Mouse (Mus musculus) cerebellum, adult 11 months (tissue): ENCODE results near the gene Eef1a1.
"Not testable (repeated sequence)": the region's sequence is repeated elsewhere in the genome, so short reads cannot be mapped to it uniquely, and the experiment has no call there.

Experiments
- DNase-seq: peaks from one replicate; pipeline ENCODE4 v3.0.0; 2022

Gene Eef1a1

GRCm38 (mm10) chr9:78506722-78507077 is 17.7 kb upstream of the Eef1a1 start:
- no peak for DNase-seq

GRCm38 (mm10) chr9:78506002-78506721 is 17.2 kb upstream of the Eef1a1 start:
- no peak for DNase-seq

GRCm38 (mm10) chr9:78505223-78505622 is 16.3 kb upstream of the Eef1a1 start:
- DNase-seq, result no peak

GRCm38 (mm10) chr9:78504679-78505078 is 15.7 kb upstream of the Eef1a1 start:
- no peak for DNase-seq

- no peak for DNase-seq
Observed at GRCm38 (mm10) chr9:78504133-78504532, 15.2 kb upstream of the Eef1a1 start.

GRCm38 (mm10) chr9:78503223-78504079 is 14.5 kb upstream of the Eef1a1 start:
- no peak for DNase-seq

- DNase-seq, result no peak
Observed at GRCm38 (mm10) chr9:78501284-78501683, 12.3 kb upstream of the Eef1a1 start.

GRCm38 (mm10) chr9:78500386-78500785 is 11.4 kb upstream of the Eef1a1 start:
- DNase-seq, result no peak

GRCm38 (mm10) chr9:78493171-78493570 is 4.2 kb upstream of the Eef1a1 start:
- DNase-seq, result no peak

GRCm38 (mm10) chr9:78492254-78492653 is 3.3 kb upstream of the Eef1a1 start:
- DNase-seq, result no peak

- DNase-seq, result no peak
Observed at GRCm38 (mm10) chr9:78491169-78491568, 2.2 kb upstream of the Eef1a1 start.

GRCm38 (mm10) chr9:78488021-78488420 is 930 bp downstream of the Eef1a1 start:
- not testable (repeated sequence) for DNase-seq

GRCm38 (mm10) chr9:78484660-78485059 is 4.3 kb downstream of the Eef1a1 start:
- no peak for DNase-seq

- no peak for DNase-seq
Observed at GRCm38 (mm10) chr9:78482386-78482785, 6.6 kb downstream of the Eef1a1 start.

- peak; percentile 94 for DNase-seq
Observed at GRCm38 (mm10) chr9:78481423-78482331, 7.3 kb downstream of the Eef1a1 start.

GRCm38 (mm10) chr9:78480706-78481358 is 8.1 kb downstream of the Eef1a1 start:
- peak; percentile 70 for DNase-seq

GRCm38 (mm10) chr9:78480227-78480626 is 8.7 kb downstream of the Eef1a1 start:
- not testable (repeated sequence) for DNase-seq

GRCm38 (mm10) chr9:78479308-78479707 is 9.6 kb downstream of the Eef1a1 start:
- not testable (repeated sequence) for DNase-seq

- not testable (repeated sequence) for DNase-seq
Observed at GRCm38 (mm10) chr9:78478009-78478605, 10.8 kb downstream of the Eef1a1 start.

GRCm38 (mm10) chr9:78477021-78477551 is 11.9 kb downstream of the Eef1a1 start:
- no peak for DNase-seq

GRCm38 (mm10) chr9:78476531-78477020 is 12.4 kb downstream of the Eef1a1 start:
- DNase-seq, result no peak

GRCm38 (mm10) chr9:78475873-78476272 is 13.1 kb downstream of the Eef1a1 start:
- no peak for DNase-seq
